Mouse (Mus musculus): ENCODE measurements at regions not wholly inside any gene's neighbourhood (a gene's known extent, or its start where the extent isn't known, plus 50 kb on each side); places are given as distances from the start of the nearest gene placed in this dataset.

DNA sequence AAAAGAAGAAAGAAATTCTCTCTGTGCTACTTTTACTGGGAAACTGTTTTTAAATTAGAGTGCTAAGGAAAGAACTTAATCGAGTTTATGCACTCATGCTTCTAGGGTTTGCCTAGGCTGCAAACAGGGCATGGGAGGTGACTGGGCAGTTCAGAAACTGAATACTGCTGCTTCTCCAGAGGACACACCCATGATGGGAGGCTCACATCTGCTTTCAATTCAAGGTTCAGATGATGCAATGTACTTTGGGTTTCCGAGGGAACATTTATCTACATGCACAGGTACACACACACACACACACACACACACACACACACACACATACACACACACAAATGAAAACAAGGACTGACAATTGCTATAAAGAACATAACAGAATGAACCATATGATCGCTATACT lies 417.4 kb downstream of the Htr7 start:
- no peaks in the 10 kb centered on the region for H3K27me3 ChIP-seq (replicated peaks; ENCODE audit: control insufficient read depth, insufficient read depth, low read length)
- DNase-seq (ENCODE audit: low spot score) (no peak), ATAC-seq (ENCODE audit: low read depth) (no peak)
- H3K4me3 ChIP-seq (ENCODE audit: low read depth, low read length) = no peak overlapping the region
- H3K4me2 ChIP-seq (ENCODE audit: low read depth, low read length) = no peak overlapping the region
- 55% methylated on average over 3 of the region's 3 CpGs for WGBS
- H3K9ac ChIP-seq (ENCODE audit: low read depth, low read length) = no peak overlapping the region
- H3K36me3 ChIP-seq (ENCODE audit: control insufficient read depth, insufficient read depth, low read length) = no peaks in the 10 kb centered on the region
- no peaks in the 10 kb centered on the region for H3K9me3 ChIP-seq (ENCODE audit: control insufficient read depth, low read length)
- H3K27ac ChIP-seq (replicated peaks; ENCODE audit: low read depth, low read length) = no peak overlapping the region
- no peaks in the 10 kb centered on the region for H3K4me1 ChIP-seq (ENCODE audit: control insufficient read depth, insufficient read depth, low read length)

DNA sequence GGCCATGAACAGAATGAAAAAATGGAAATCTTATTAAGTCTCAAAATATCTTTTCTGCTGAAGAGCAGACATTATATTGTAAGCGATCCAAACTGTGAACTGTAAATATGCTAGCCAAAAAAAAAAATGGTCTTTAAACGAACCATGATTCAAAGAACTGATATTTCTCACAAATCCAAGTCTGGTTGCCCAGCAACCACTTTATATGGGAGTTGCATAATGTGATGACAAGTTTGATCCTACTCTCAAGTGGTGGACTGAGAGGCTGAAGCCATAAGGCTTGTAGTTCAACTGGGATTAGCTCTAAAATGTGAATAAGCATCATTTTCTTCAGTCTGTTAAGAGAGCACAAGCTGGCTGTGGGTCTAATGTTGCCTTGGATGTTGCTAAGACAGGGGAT lies 435.5 kb downstream of the Htr7 start:
- Histone ChIP-seq H3K4me3 (ENCODE audit: low read depth, low read length) (no peak overlapping the region), H3K27ac (replicated peaks; ENCODE audit: low read depth, low read length) (no peak overlapping the region), H3K4me1 (ENCODE audit: control insufficient read depth, insufficient read depth, low read length) (no peaks in the 10 kb centered on the region), H3K36me3 (ENCODE audit: control insufficient read depth, insufficient read depth, low read length) (no peaks in the 10 kb centered on the region), H3K9me3 (ENCODE audit: control insufficient read depth, low read length) (no peaks in the 10 kb centered on the region), H3K4me2 (ENCODE audit: low read depth, low read length) (no peak overlapping the region), H3K27me3 (replicated peaks; ENCODE audit: control insufficient read depth, insufficient read depth, low read length) (no peaks in the 10 kb centered on the region), H3K9ac (ENCODE audit: low read depth, low read length) (no peak overlapping the region)
- no peak for ATAC-seq (ENCODE audit: low read depth)
- WGBS = 75% methylated on average over 2 of the region's 2 CpGs
- DNase-seq (ENCODE audit: low spot score) = no peak

GRCm38 (mm10) chr19:35595384-35595783 lies 461.9 kb downstream of the Htr7 start:
- H3K4me2 ChIP-seq (ENCODE audit: low read depth, low read length) = no peak overlapping the region
- H3K36me3 ChIP-seq (ENCODE audit: control insufficient read depth, insufficient read depth, low read length) = no peaks in the 10 kb centered on the region
- H3K9ac ChIP-seq (ENCODE audit: low read depth, low read length) = no peak overlapping the region
- ATAC-seq (ENCODE audit: low read depth) = no peak
- no peak for DNase-seq (ENCODE audit: low spot score)
- H3K9me3 ChIP-seq (ENCODE audit: control insufficient read depth, low read length) = no peaks in the 10 kb centered on the region
- H3K27ac ChIP-seq (replicated peaks; ENCODE audit: low read depth, low read length) = no peak overlapping the region
- no peaks in the 10 kb centered on the region for H3K4me1 ChIP-seq (ENCODE audit: control insufficient read depth, insufficient read depth, low read length)
- H3K4me3 ChIP-seq (ENCODE audit: low read depth, low read length) = no peak overlapping the region
- H3K27me3 ChIP-seq (replicated peaks; ENCODE audit: control insufficient read depth, insufficient read depth, low read length) = no peaks in the 10 kb centered on the region

- H3K4me3 ChIP-seq (ENCODE audit: low read depth, low read length) = no peak overlapping the region
Observed at GRCm38 (mm10) chr19:35575979-35576378, 481.3 kb downstream of the Htr7 start.

GRCm38 (mm10) chr19:35549381-35549780 lies 507.9 kb downstream of the Htr7 start:
- no peak overlapping the region for H3K9ac ChIP-seq (ENCODE audit: low read depth, low read length)
- no peak for ATAC-seq (ENCODE audit: low read depth)
- H3K27me3 ChIP-seq (replicated peaks; ENCODE audit: control insufficient read depth, insufficient read depth, low read length) = no peaks in the 10 kb centered on the region
- no peaks in the 10 kb centered on the region for H3K36me3 ChIP-seq (ENCODE audit: control insufficient read depth, insufficient read depth, low read length)
- WGBS = 85% methylated on average over 3 of the region's 3 CpGs
- no peak overlapping the region for H3K4me3 ChIP-seq (ENCODE audit: low read depth, low read length)
- no peak overlapping the region for H3K27ac ChIP-seq (replicated peaks; ENCODE audit: low read depth, low read length)
- H3K4me2 ChIP-seq (ENCODE audit: low read depth, low read length) = no peak overlapping the region
- H3K9me3 ChIP-seq (ENCODE audit: control insufficient read depth, low read length) = no peaks in the 10 kb centered on the region
- no peaks in the 10 kb centered on the region for H3K4me1 ChIP-seq (ENCODE audit: control insufficient read depth, insufficient read depth, low read length)
- no peak for DNase-seq (ENCODE audit: low spot score)

More at GRCm38 (mm10) chr19:35575979-35576378, 481.3 kb downstream of the Htr7 start:
- Histone ChIP-seq H3K36me3 (ENCODE audit: control insufficient read depth, insufficient read depth, low read length) (no peaks in the 10 kb centered on the region), H3K27me3 (replicated peaks; ENCODE audit: control insufficient read depth, insufficient read depth, low read length) (no peaks in the 10 kb centered on the region), H3K4me1 (ENCODE audit: control insufficient read depth, insufficient read depth, low read length) (no peaks in the 10 kb centered on the region), H3K9me3 (ENCODE audit: control insufficient read depth, low read length) (no peaks in the 10 kb centered on the region), H3K9ac (ENCODE audit: low read depth, low read length) (no peak overlapping the region), H3K27ac (replicated peaks; ENCODE audit: low read depth, low read length) (no peak overlapping the region), H3K4me2 (ENCODE audit: low read depth, low read length) (no peak overlapping the region)
- ATAC-seq (ENCODE audit: low read depth) (no peak), DNase-seq (ENCODE audit: low spot score) (no peak)
- 66% methylated on average over 3 of the region's 3 CpGs for WGBS

GRCm38 (mm10) chr19:35536816-35537215 lies 520.5 kb downstream of the Htr7 start:
- Histone ChIP-seq H3K9ac (ENCODE audit: low read depth, low read length) (no peak overlapping the region), H3K36me3 (ENCODE audit: control insufficient read depth, insufficient read depth, low read length) (no peaks in the 10 kb centered on the region), H3K4me2 (ENCODE audit: low read depth, low read length) (no peak overlapping the region), H3K4me1 (ENCODE audit: control insufficient read depth, insufficient read depth, low read length) (no peaks in the 10 kb centered on the region), H3K27ac (replicated peaks; ENCODE audit: low read depth, low read length) (no peak overlapping the region), H3K27me3 (replicated peaks; ENCODE audit: control insufficient read depth, insufficient read depth, low read length) (no peaks in the 10 kb centered on the region), H3K9me3 (ENCODE audit: control insufficient read depth, low read length) (no peaks in the 10 kb centered on the region), H3K4me3 (ENCODE audit: low read depth, low read length) (no peak overlapping the region)
- WGBS = 76% methylated on average over 2 of the region's 2 CpGs
- ATAC-seq (ENCODE audit: low read depth) (no peak), DNase-seq (ENCODE audit: low spot score) (no peak)

DNA sequence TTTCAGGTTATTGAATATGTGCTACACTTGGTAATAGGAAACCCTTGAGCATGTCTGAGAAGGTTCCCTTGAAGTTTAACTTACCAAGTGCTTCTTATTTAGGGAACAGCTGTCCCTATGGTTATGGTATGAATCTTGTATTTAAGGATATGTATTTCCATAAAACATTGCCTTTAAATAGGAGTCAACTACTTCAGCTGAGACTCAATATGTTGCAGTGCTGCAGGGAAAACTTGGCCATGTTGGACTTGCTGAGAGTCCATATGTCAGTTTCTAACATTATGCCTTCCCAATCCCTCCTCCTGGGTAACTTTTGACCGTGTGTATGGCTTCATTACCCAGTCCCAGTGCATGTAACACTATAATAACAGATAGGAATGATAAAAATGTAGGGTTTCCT lies 528.0 kb downstream of the Htr7 start:
- WGBS = 43% methylated on average over 1 of the region's 1 CpGs
- ATAC-seq (ENCODE audit: low read depth) (no peak), DNase-seq (ENCODE audit: low spot score) (no peak)
- no peaks in the 10 kb centered on the region for H3K27me3 ChIP-seq (replicated peaks; ENCODE audit: control insufficient read depth, insufficient read depth, low read length)
- no peak overlapping the region for H3K27ac ChIP-seq (replicated peaks; ENCODE audit: low read depth, low read length)
- no peaks in the 10 kb centered on the region for H3K4me1 ChIP-seq (ENCODE audit: control insufficient read depth, insufficient read depth, low read length)
- no peak overlapping the region for H3K9ac ChIP-seq (ENCODE audit: low read depth, low read length)
- H3K4me3 ChIP-seq (ENCODE audit: low read depth, low read length) = no peak overlapping the region
- no peaks in the 10 kb centered on the region for H3K36me3 ChIP-seq (ENCODE audit: control insufficient read depth, insufficient read depth, low read length)
- no peaks in the 10 kb centered on the region for H3K9me3 ChIP-seq (ENCODE audit: control insufficient read depth, low read length)
- H3K4me2 ChIP-seq (ENCODE audit: low read depth, low read length) = no peak overlapping the region

DNA sequence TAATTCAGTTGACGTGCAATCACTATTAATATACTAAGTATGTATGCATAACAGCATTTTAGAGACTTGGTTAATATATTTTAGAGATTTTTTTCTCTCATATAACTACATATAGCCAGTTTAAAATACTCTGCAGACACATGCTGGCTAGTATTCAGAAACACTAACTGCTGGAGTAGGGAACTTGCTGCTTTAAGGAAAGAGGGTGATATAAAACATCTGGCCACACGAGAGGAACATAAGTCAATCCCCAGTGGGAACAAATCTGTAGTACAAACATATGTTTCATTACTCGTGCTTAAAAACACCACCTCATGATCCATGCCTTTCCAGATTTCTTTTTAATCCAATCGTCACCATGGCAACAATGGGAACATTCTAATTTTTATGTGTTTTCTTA lies 563.6 kb downstream of the Htr7 start:
- H3K27me3 ChIP-seq (replicated peaks; ENCODE audit: control insufficient read depth, insufficient read depth, low read length) = no peaks in the 10 kb centered on the region
- H3K9ac ChIP-seq (ENCODE audit: low read depth, low read length) = no peak overlapping the region
- H3K36me3 ChIP-seq (ENCODE audit: control insufficient read depth, insufficient read depth, low read length) = no peaks in the 10 kb centered on the region
- DNase-seq (ENCODE audit: low spot score) (peak; percentile 72), ATAC-seq (ENCODE audit: low read depth) (no peak)
- no peak overlapping the region for H3K4me2 ChIP-seq (ENCODE audit: low read depth, low read length)
- no peak overlapping the region for H3K27ac ChIP-seq (replicated peaks; ENCODE audit: low read depth, low read length)
- H3K9me3 ChIP-seq (ENCODE audit: control insufficient read depth, low read length) = no peaks in the 10 kb centered on the region
- no peaks in the 10 kb centered on the region for H3K4me1 ChIP-seq (ENCODE audit: control insufficient read depth, insufficient read depth, low read length)
- no peak overlapping the region for H3K4me3 ChIP-seq (ENCODE audit: low read depth, low read length)
- 35% methylated on average over 4 of the region's 4 CpGs for WGBS

- no peaks in the 10 kb centered on the region for H3K4me1 ChIP-seq (ENCODE audit: control insufficient read depth, insufficient read depth, low read length)
- H3K9ac ChIP-seq (ENCODE audit: low read depth, low read length) = no peak overlapping the region
- DNase-seq (ENCODE audit: low spot score) (no peak), ATAC-seq (ENCODE audit: low read depth) (no peak)
- H3K27me3 ChIP-seq (replicated peaks; ENCODE audit: control insufficient read depth, insufficient read depth, low read length) = no peaks in the 10 kb centered on the region
- H3K4me3 ChIP-seq (ENCODE audit: low read depth, low read length) = no peak overlapping the region
- no peaks in the 10 kb centered on the region for H3K9me3 ChIP-seq (ENCODE audit: control insufficient read depth, low read length)
- no peak overlapping the region for H3K4me2 ChIP-seq (ENCODE audit: low read depth, low read length)
- no peak overlapping the region for H3K27ac ChIP-seq (replicated peaks; ENCODE audit: low read depth, low read length)
- H3K36me3 ChIP-seq (ENCODE audit: control insufficient read depth, insufficient read depth, low read length) = no peaks in the 10 kb centered on the region
- WGBS = 84% methylated on average over 8 of the region's 8 CpGs
Observed at GRCm38 (mm10) chr19:35491354-35491753, 566.0 kb downstream of the Htr7 start.
